Mouse (Mus musculus): ENCODE measurements around the gene Smim12.

Gene Smim12

GRCm38 (mm10) chr4:127235742-127236487 is 7.7 kb upstream of the Smim12 start:
- peak; percentile 76 to 93 for DNase-seq (ENCODE audit: low spot score in 2 of 2)

GRCm38 (mm10) chr4:127236631-127237030 is 7.0 kb upstream of the Smim12 start:
- no peak for DNase-seq (ENCODE audit: low spot score in 2 of 2)

GRCm38 (mm10) chr4:127237271-127237670 is 6.3 kb upstream of the Smim12 start:
- DNase-seq (ENCODE audit: low spot score in 2 of 2): no peak

- DNase-seq (ENCODE audit: low spot score in 2 of 2): peak in 1 of 2 experiments; percentile 11
Measured at GRCm38 (mm10) chr4:127242696-127243095, 888 bp upstream of the Smim12 start.

- DNase-seq (ENCODE audit: low spot score in 2 of 2): no peak
Measured at GRCm38 (mm10) chr4:127243953-127244352, 369 bp downstream of the Smim12 start.

- DNase-seq (ENCODE audit: low spot score in 2 of 2): peak; percentile 83 to 96
Measured at GRCm38 (mm10) chr4:127249701-127250349, 6.2 kb downstream of the Smim12 start.

GRCm38 (mm10) chr4:127251963-127252585 is 8.5 kb downstream of the Smim12 start:
- DNase-seq (ENCODE audit: low spot score in 2 of 2): peak in 1 of 2 experiments; percentile 37

GRCm38 (mm10) chr4:127256739-127257138 is 13.2 kb downstream of the Smim12 start:
- no peak for DNase-seq (ENCODE audit: low spot score in 2 of 2)

- DNase-seq (ENCODE audit: low spot score in 2 of 2): no peak
Measured at GRCm38 (mm10) chr4:127258186-127258897, 14.8 kb downstream of the Smim12 start.

- DNase-seq (ENCODE audit: low spot score in 2 of 2): no peak
Measured at GRCm38 (mm10) chr4:127261601-127262000, 18.0 kb downstream of the Smim12 start.

GRCm38 (mm10) chr4:127263438-127264182 is 20.0 kb downstream of the Smim12 start:
- DNase-seq (ENCODE audit: low spot score in 2 of 2): no peak

- no peak for DNase-seq (ENCODE audit: low spot score in 2 of 2)
Measured at GRCm38 (mm10) chr4:127264183-127264554, 20.6 kb downstream of the Smim12 start.

GRCm38 (mm10) chr4:127278451-127279001 is 34.9 kb downstream of the Smim12 start:
- no peak for DNase-seq (ENCODE audit: low spot score in 2 of 2)

- DNase-seq (ENCODE audit: low spot score in 2 of 2): no peak
Measured at GRCm38 (mm10) chr4:127279241-127279640, 35.7 kb downstream of the Smim12 start.

GRCm38 (mm10) chr4:127286907-127287306 is 43.3 kb downstream of the Smim12 start:
- DNase-seq (ENCODE audit: low spot score in 2 of 2): no peak

- no peak for DNase-seq (ENCODE audit: low spot score in 2 of 2)
Measured at GRCm38 (mm10) chr4:127289039-127289548, 45.5 kb downstream of the Smim12 start.

GRCm38 (mm10) chr4:127292631-127293030 is 49.0 kb downstream of the Smim12 start:
- no peak for DNase-seq (ENCODE audit: low spot score in 2 of 2)
